Mouse (Mus musculus) G1E-ER4 (cell line): ENCODE data around the gene Aff3. TPM values are rescaled to one million over a fixed set of nuclear protein-coding genes. Genes with fewer than 3 reads are reported as not detected.

Experiments
- GATA1 ChIP-seq: IDR thresholded peaks from one replicate; pipeline ENCODE4 v1.8.0; 2012; ENCODE audit warnings: low read length, inconsistent platforms
- polyA plus RNA-seq: library from polyadenylated mRNA; stranded (reverse); fragments of >175 nt; gene quantifications from 2 replicates; pipeline ENCODE4 v1.2.3, GENCODE M21; 2012

The Aff3 gene
- polyA plus RNA-seq, 1 experiment, result 9.7 TPM

DNA sequence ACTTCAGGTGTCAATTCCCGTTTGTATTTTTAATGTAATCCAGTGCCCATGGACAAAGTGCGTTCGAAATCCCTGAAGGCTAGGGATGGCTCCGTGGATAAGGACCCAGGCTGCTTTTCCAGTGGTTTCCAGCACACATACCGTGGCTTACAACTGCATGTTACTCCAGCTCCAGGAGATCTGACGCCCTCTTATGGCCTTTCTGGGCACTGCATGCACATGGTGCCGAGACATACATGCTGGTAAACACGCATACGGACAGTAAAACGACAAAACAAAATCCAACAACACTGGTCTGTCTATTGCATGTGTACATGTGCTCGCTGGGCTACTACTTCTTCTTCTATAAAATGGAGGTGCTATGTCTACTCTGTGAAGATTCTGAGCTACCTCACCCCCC, 357.5 kb downstream of the Aff3 start:
- TF ChIP-seq GATA1, result no peak

DNA sequence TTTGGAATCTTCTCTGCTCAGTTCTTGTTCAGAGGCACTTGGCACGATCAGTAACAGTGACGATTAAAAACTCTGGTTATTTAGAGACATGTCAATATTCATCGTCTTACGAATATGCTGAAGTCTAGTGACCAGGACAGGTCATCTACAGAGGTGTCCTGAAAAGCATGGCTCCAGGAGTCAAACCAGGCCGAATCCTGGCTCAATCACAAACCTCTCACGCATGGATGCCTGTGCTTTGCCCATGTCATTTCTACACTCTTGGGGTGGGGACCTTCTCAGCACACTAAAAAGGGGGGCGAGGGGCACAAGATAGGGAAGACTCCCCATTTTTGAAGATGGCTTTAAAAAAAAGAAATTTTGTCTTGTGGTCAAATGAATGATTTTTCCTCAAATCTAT, 358.6 kb downstream of the Aff3 start:
- TF ChIP-seq GATA1, result no peak

DNA sequence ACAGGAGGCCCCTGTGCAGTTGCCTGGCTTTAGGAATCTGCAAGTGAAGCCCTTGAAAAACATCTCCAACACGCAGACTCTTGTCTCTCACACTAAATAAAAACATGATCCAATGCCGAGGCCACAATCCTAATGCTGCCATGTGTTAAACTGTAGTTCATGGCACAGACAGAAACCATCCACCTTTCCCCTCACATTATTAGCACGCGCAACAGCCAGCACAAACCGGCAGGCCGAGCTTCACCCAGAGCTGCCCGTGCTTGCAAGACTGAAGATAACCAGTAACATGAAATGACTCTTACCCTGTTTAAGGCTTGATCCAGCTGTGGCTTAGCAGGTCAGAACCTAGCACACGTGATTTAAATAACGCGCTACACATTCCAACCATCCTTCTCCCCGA, 360.4 kb downstream of the Aff3 start:
- TF ChIP-seq GATA1, result no peak

DNA sequence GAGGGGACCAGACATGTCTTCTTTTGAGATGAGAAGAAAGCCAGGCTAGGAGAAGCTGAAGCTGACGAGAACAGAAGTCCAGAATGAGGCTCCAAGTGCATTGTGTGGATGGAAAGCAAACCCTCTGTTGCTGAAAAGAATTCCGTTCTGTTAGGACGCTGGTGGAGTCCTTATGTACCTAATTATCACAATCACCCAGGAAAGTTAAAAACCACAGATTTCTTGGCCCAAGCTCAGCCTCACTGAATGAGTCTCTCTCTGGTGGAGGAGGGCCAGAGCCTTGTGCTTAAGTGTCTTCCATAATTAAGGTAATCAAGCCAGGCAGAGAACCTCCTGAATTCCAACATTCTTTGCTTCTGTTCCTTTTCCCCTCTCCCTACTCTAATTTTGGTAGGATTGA, 366.5 kb downstream of the Aff3 start:
- TF ChIP-seq GATA1, result no peak

DNA sequence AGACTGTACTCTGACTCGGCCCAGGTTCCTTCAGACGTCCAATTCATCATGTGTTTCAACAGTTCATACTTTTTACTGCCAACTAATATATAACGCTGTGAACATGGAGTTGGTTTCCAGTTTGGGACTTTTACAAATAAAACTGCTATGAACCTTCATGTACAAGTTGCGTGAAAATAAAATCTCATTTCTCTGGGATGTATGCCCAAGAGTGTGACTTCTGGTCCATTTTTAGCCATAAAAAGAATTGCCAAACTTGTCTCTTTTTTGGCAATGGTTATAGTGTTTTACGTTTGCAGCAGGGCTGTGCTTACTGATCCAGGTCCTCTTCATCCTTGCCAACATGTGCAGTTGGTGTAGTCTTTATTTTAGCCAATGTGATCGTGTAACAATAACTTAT, 369.8 kb downstream of the Aff3 start:
- TF ChIP-seq GATA1, result no peak

DNA sequence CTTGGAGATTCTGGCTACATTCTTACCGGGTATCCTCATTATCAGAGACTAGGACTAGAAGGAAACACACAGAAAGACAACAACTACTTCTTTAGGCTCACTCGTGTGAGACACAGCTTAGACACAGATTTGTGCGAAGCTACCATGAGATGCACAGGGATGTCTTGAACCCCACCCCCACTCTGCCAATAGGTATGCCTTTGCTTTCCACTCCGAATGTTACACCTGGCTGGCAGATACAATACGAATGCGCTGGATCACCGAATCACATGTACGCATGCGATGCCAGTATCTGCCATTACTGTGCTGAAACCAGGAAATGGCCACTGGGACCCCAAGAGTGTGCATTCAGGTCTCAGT, 370.4 kb downstream of the Aff3 start:
- no peak for TF ChIP-seq GATA1

DNA sequence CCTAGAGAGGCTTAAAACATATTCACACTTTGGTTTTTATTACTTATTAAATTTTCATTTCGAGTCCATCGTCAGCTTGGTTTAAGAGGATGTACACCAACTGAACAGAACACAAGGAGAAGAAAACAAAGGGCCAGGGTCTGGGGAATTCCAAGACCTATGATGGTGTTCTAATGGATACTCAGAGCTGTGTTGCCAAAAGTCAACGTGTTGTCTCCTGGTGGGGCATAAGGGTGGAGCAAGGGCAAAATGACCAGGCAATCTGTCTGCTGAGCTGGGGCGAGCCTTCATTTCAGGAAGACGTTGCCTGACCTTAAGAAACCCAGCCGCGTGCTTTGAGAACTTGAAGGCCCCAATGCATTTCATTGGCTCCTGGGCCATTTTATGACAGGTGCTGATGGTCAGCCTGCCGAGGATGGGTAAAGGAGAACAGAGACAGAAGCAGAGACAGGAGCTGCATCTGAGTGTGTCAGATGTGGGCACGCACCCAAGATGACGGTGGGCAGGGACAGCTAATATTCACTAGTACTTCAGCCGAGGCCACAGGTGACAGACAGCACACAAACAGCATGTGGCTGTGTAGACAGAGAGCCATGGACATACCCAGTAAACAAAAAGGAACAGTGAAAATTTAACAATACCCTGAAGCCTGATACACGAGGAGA, 371.0 kb downstream of the Aff3 start:
- TF ChIP-seq GATA1, result no peak

DNA sequence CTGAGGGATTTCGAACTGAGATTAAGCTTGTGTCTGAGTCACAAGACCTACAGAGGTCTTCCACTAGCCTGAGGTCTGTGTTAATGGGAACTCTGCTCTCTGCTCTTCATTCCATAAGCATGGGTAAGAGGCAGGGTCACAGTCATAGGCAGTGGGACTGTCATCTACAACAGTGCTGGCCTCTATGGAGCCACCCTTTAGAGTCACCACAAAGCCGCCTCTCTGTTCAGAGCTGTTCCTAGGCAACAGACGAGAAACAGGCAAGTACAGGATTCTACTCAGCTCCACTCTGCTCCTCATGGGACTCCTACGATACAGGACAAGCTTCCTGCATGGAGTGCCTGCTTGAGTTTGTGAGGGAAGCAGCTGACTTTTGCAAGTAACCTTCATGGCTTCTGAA, 371.9 kb downstream of the Aff3 start:
- TF ChIP-seq GATA1, result no peak

DNA sequence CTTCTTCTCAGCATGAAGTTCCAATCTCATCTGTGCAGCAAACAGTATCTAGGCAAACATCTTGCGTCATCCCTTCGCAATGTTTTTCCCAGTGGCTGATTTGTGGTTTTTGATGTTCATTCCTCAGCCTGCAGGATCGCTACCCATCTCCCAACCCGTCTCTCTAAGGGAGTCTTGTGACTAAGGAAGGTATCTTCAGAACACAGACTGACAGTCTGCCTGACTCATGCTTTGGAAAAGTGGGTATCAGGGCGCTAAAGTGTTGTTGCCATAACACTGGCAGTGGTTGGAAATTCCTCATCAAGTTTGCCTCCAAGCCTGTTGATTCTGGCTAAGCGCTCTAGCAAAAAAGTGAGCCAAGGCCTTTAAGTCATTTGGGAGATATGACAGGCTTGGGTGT, 372.8 kb downstream of the Aff3 start:
- TF ChIP-seq GATA1, result no peak

DNA sequence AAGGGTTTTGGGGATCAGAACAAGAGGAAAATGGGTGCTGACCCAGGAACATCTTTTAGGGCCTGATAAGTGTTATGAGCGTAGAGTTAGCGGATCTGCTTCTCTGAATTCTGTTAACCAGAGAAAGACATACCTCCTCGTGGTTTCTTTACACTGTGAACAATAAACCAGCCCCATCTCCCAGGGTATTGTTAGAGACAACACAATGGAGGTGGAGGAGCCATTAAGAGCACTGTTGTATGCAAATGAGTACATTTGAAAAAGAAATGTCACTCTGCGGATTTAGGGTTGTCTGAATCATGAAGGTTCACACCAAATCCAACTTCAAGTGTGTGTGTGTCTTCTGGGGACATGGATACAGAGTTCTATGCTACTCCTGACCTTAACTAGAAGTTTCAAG, 373.3 kb downstream of the Aff3 start:
- TF ChIP-seq GATA1, result no peak

DNA sequence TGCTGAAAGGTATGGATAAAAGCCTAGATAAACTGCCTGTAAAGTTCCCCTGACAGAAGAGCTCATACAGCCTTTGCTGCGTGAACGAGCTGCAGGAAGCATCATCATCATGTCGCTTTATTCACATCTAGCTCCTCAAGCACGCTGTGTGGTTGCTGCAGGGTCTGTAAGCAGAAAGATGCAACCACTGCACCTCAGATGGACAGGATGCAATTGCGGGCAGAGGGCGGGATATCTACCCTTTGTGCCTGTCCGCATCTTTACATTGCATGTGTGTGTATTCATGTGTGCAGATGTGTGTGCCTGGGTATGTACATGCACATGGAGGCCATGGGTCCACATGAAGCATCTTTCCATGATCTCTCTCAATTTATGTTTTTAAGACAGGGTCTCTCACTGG, 373.9 kb downstream of the Aff3 start:
- no peak for TF ChIP-seq GATA1

DNA sequence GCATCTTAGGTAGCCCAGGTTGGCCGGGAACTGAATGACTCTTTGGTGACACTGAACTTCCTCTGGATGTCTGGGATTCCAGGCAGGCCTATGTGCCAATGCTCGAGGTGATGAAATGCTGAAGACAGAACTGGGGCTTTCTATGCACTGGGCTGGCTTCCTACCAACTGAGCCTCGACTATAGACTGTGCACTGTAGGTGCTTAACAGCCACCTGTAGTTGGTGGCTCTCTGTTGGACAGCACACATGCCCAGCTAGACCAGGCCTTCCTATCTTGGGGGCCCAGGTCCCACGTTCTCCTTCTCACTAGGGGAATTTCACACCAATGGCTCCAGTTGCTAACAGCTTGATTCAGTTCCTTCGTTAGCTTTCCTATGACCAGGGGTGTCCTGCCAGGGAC, 374.9 kb downstream of the Aff3 start:
- TF ChIP-seq GATA1, result no peak

DNA sequence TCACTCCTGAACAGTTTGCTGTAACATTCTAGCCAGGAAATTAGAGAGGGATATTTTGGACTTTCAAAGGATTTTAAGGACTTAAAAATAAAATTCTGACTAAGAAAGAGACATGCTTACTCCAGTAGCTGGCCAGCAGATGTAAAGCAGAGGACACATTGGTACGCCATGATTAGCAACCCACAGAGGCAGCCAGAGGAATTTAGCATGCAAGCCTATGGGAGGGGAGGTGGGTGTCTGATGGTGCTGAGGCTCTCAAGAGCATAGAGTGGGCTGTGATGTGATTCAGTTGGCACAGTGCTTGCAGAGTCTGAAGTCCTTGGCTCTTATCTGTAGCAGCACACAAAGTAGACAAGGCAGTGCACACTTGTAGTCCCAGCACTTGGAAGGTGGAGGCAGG, 376.0 kb downstream of the Aff3 start:
- no peak for TF ChIP-seq GATA1

DNA sequence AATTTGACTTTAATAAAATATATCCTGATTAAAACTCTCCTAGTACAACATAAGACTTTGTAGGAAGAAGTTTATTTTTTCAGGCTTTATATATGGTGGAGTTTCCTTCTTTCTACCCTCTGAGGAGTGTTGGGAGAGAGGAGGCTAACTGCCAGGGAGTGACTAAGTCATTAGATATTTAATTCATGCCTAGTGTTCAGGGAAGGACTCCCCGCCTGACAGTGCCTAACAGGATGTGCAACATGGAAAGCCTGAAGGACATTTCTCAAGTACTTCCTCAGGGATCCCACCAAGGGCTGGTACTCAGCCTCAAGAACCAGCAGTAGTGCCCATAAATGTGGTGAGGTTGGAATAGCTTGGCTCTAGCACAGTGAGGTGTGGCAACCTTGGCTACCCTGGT, 378.2 kb downstream of the Aff3 start:
- TF ChIP-seq GATA1, result no peak

DNA sequence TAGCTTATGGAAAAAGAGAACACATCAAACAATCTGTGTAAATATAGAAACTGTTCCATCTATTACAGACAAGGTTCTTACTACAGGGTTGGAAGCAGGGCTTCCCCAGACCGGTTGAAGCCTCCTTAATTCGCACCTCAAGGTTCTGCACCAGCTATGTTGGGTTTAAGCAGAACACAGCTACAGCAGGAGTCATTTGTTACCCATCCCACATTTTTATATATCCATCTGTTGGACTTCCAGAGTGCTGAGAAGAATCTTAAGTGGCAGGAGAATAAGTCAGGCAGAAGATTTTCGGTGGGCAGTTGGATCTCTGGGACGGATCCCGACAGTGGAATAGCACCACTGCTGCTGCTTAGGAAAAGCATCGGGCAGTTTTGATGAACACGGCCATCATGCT, 384.2 kb downstream of the Aff3 start:
- TF ChIP-seq GATA1, result no peak

DNA sequence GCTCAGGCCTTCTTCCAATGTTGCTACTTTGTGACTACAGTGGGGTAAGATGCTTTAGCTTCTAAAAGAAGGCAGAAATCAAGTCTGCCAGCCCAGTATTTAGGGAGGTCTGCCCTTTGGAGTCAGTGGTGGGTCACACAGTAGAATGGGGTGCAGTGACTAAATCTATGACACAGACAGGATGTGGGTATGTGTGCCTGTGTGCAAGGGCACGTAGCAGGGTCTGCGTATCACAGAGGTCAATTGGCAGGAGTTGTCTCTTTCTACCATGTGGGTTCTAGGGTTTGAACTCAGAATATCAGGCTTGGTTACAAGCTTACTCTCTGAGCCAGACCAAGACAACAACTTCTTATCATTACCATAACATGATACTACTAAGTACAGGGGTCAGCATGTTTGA, 393.4 kb downstream of the Aff3 start:
- TF ChIP-seq GATA1, result no peak

DNA sequence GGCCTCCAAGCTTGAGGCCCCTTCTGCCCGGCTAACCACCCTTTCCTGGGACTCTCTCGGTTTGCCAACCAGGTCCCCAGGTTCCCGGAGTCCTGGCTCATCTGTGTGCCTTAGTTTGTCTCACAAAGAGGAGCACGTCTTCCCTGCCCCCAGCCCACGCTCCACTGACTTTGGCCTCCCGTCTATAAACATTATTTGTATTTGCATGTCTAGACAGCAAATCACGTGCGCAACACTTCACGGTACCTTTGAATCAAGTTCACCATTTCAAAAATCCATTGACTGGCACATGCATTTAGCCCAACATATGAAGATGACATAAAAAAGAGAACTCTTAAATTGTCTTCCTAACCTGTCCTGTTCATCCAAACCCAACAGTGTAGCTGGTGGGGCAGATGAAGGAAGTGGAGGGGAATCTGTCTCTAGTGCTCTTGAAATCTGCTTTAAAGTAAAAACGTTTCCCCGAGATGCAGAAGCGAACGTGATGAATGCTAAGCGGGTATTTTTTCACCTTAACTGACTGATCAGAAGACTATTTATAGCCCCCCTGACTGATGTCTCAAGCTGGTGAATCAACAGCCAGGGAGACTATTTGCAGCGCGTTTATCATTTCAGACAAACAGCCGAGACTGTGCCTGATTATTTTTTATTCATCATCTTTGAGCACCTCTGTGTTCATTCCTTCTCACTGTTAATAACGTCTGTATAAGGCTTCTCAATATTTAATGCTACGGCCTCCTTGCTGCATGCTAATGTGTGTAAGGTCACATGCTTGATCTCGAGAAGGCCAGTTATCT, 396.3 kb downstream of the Aff3 start:
- no peak for TF ChIP-seq GATA1
